Mouse (Mus musculus): Measurements from ENCODE around the gene Plet1. TPM values are rescaled to one million over a fixed set of nuclear protein-coding genes. Genes with fewer than 3 reads are reported as not detected.

Plet1 gene
- total and polyA plus RNA-seq, 2 experiments from 2014 or later, result 0.33 to 0.80 TPM

- Histone ChIP-seq H3K36me3 (ENCODE audit: insufficient read depth, low read length) (no peaks in the 10 kb centered on the region), H3K4me3 (ENCODE audit: low read depth, low read length) (no peak overlapping the region), H3K4me1 (ENCODE audit: insufficient read depth, low read length) (no peaks in the 10 kb centered on the region), H3K27me3 (ENCODE audit: insufficient read depth, low read length) (no peaks in the 10 kb centered on the region), H3K4me2 (ENCODE audit: low read depth, low read length, poor library complexity, severe bottlenecking) (no peak overlapping the region), H3K9me3 (ENCODE audit: low read length) (no peaks in the 10 kb centered on the region), H3K9ac (replicated peaks; ENCODE audit: low read length, poor library complexity, severe bottlenecking) (no peak overlapping the region), H3K27ac (ENCODE audit: low read depth, low read length) (no peak overlapping the region)
- ATAC-seq (ENCODE audit: low FRiP score) (no peak), DNase-seq (ENCODE audit: low spot score) (no peak)
- 62% methylated on average over 2 of the region's 2 CpGs for WGBS
- TF ChIP-seq CTCF (IDR thresholded peaks at IDR 0.05), result 0 out of 2 replicates have a peak, but pooled peaks have one; percentile 4
Measured at GRCm38 (mm10) chr9:50521562-50521961, 27.2 kb downstream of the Plet1 start.

- WGBS, result 90% methylated on average over 5 of the region's 5 CpGs
- no peak overlapping the region for H3K4me3 ChIP-seq (ENCODE audit: low read depth, low read length)
- TF ChIP-seq CTCF (IDR thresholded peaks at IDR 0.05), result no peak
- no peaks in the 10 kb centered on the region for H3K36me3 ChIP-seq (ENCODE audit: insufficient read depth, low read length)
- H3K27me3 ChIP-seq (ENCODE audit: insufficient read depth, low read length), result no peaks in the 10 kb centered on the region
- no peak for DNase-seq (ENCODE audit: low spot score)
- no peaks in the 10 kb centered on the region for H3K9me3 ChIP-seq (ENCODE audit: low read length)
- no peak overlapping the region for H3K27ac ChIP-seq (ENCODE audit: low read depth, low read length)
- H3K4me2 ChIP-seq (ENCODE audit: low read depth, low read length, poor library complexity, severe bottlenecking), result no peak overlapping the region
- peaks cover 1% of the 10 kb centered on the region; the same call in 1 of the 2 replicates for H3K4me1 ChIP-seq (ENCODE audit: insufficient read depth, low read length)
- no peak for ATAC-seq (ENCODE audit: low FRiP score)
- no peak overlapping the region for H3K9ac ChIP-seq (replicated peaks; ENCODE audit: low read length, poor library complexity, severe bottlenecking)
Measured at GRCm38 (mm10) chr9:50522574-50522973, 28.2 kb downstream of the Plet1 start.

GRCm38 (mm10) chr9:50524936-50525335, 30.6 kb downstream of the Plet1 start:
- 95% methylated on average over 5 of the region's 5 CpGs for WGBS
- Histone ChIP-seq H3K4me3 (ENCODE audit: low read depth, low read length) (no peak overlapping the region), H3K27me3 (ENCODE audit: insufficient read depth, low read length) (no peaks in the 10 kb centered on the region), H3K4me1 (ENCODE audit: insufficient read depth, low read length) (peaks cover 6% of the 10 kb centered on the region; the same call in 1 of the 2 replicates), H3K4me2 (ENCODE audit: low read depth, low read length, poor library complexity, severe bottlenecking) (no peak overlapping the region), H3K36me3 (ENCODE audit: insufficient read depth, low read length) (no peaks in the 10 kb centered on the region), H3K9me3 (ENCODE audit: low read length) (no peaks in the 10 kb centered on the region), H3K27ac (ENCODE audit: low read depth, low read length) (no peak overlapping the region), H3K9ac (replicated peaks; ENCODE audit: low read length, poor library complexity, severe bottlenecking) (no peak overlapping the region)
- ATAC-seq (ENCODE audit: low FRiP score) (no peak), DNase-seq (ENCODE audit: low spot score) (no peak)
- no peak for TF ChIP-seq CTCF (IDR thresholded peaks at IDR 0.05)

GRCm38 (mm10) chr9:50525585-50525984, 31.3 kb downstream of the Plet1 start:
- TF ChIP-seq CTCF (IDR thresholded peaks at IDR 0.05), result no peak
- H3K4me3 ChIP-seq (ENCODE audit: low read depth, low read length), result no peak overlapping the region
- no peak overlapping the region for H3K9ac ChIP-seq (replicated peaks; ENCODE audit: low read length, poor library complexity, severe bottlenecking)
- H3K9me3 ChIP-seq (ENCODE audit: low read length), result no peaks in the 10 kb centered on the region
- H3K4me1 ChIP-seq (ENCODE audit: insufficient read depth, low read length), result peaks cover 6% of the 10 kb centered on the region; the same call in 1 of the 2 replicates
- H3K4me2 ChIP-seq (ENCODE audit: low read depth, low read length, poor library complexity, severe bottlenecking), result no peak overlapping the region
- H3K27me3 ChIP-seq (ENCODE audit: insufficient read depth, low read length), result no peaks in the 10 kb centered on the region
- DNase-seq (ENCODE audit: low spot score) (no peak), ATAC-seq (ENCODE audit: low FRiP score) (no peak)
- no peaks in the 10 kb centered on the region for H3K36me3 ChIP-seq (ENCODE audit: insufficient read depth, low read length)
- H3K27ac ChIP-seq (ENCODE audit: low read depth, low read length), result no peak overlapping the region
- whole genome bisulfite sequencing, result 77% methylated on average over 5 of the region's 5 CpGs

GRCm38 (mm10) chr9:50527860-50528259, 33.5 kb downstream of the Plet1 start:
- ATAC-seq (ENCODE audit: low FRiP score), result no peak
- Histone ChIP-seq H3K4me2 (ENCODE audit: low read depth, low read length, poor library complexity, severe bottlenecking) (peak overlapping the region; percentile 61), H3K4me1 (ENCODE audit: insufficient read depth, low read length) (peaks cover 6% of the 10 kb centered on the region; the same call in 1 of the 2 replicates), H3K27me3 (ENCODE audit: insufficient read depth, low read length) (no peaks in the 10 kb centered on the region), H3K9me3 (ENCODE audit: low read length) (no peaks in the 10 kb centered on the region), H3K9ac (replicated peaks; ENCODE audit: low read length, poor library complexity, severe bottlenecking) (peak overlapping the region; percentile 68), H3K27ac (ENCODE audit: low read depth, low read length) (peak overlapping the region; percentile 73; the same call in 1 of the 2 replicates), H3K36me3 (ENCODE audit: insufficient read depth, low read length) (no peaks in the 10 kb centered on the region), H3K4me3 (ENCODE audit: low read depth, low read length) (peak overlapping the region; percentile 55)
- no peak for TF ChIP-seq CTCF (IDR thresholded peaks at IDR 0.05)
- DNase-seq (ENCODE audit: low spot score), result no peak
- WGBS, result 43% methylated on average over 7 of the region's 7 CpGs

- Histone ChIP-seq H3K9ac (replicated peaks; ENCODE audit: low read length, poor library complexity, severe bottlenecking) (peak within 1 kb of the TSS; percentile 68), H3K4me1 (ENCODE audit: insufficient read depth, low read length) (peaks cover 6% of the 10 kb centered on the region; the same call in 1 of the 2 replicates), H3K27me3 (ENCODE audit: insufficient read depth, low read length) (no peaks in the 10 kb centered on the region), H3K4me2 (ENCODE audit: low read depth, low read length, poor library complexity, severe bottlenecking) (peak within 1 kb of the TSS; percentile 61), H3K9me3 (ENCODE audit: low read length) (no peaks in the 10 kb centered on the region), H3K27ac (ENCODE audit: low read depth, low read length) (peak within 1 kb of the TSS; percentile 73), H3K4me3 (ENCODE audit: low read depth, low read length) (peak within 1 kb of the TSS; percentile 55), H3K36me3 (ENCODE audit: insufficient read depth, low read length) (no peaks in the 10 kb centered on the region)
- WGBS, result under 1% methylated on average over 54 of the region's 54 CpGs
- DNase-seq (ENCODE audit: low spot score) (peak; percentile 99), ATAC-seq (ENCODE audit: low FRiP score) (peak; percentile 98)
- TF ChIP-seq CTCF (IDR thresholded peaks at IDR 0.05), result peak; percentile 86
Measured at GRCm38 (mm10) chr9:50528293-50528892, 34.1 kb downstream of the Plet1 start, which contains the start of gene Pts. Gene Pts (minus strand): TSS chr9:50528724.

All from midbrain, postnatal 0 days (tissue).